Mouse (Mus musculus) heart, embryonic 11.5 days (tissue): ENCODE measurements around the gene Mrpl36. TPM values are rescaled to one million over a fixed set of nuclear protein-coding genes. Genes with fewer than 3 reads are reported as not detected.

Experiments
- ATAC-seq: fragments of 200-750 bp; cut with Nextera tagmentation; replicated peaks from 2 replicates; pipeline ENCODE4 v1.8.0; 2017; ENCODE audit warnings: moderate library complexity; ENCODE audit not compliant: insufficient number of reproducible peaks, low FRiP score, low TSS enrichment
- H3K27ac ChIP-seq: fragments of 300-500 bp; sonication (generic); 2 replicates; pipeline ENCODE4 v1.5.1; 2014; ENCODE audit warnings: mild to moderate bottlenecking, low read depth, low read length
- H3K27me3 ChIP-seq: fragments of 300-500 bp; sonication (generic); 2 replicates; pipeline ENCODE4 v1.6.1; 2014; ENCODE audit warnings: mild to moderate bottlenecking, low read length, mixed read lengths; ENCODE audit not compliant: control insufficient read depth, insufficient read depth
- H3K36me3 ChIP-seq: fragments of 300-500 bp; sonication (generic); 2 replicates; pipeline ENCODE4 v1.6.1; 2014; ENCODE audit warnings: mild to moderate bottlenecking, low read length, moderate library complexity, mixed read lengths; ENCODE audit not compliant: control insufficient read depth, insufficient read depth
- H3K4me1 ChIP-seq: fragments of 300-500 bp; sonication (generic); 2 replicates; pipeline ENCODE4 v1.6.1; 2014; ENCODE audit warnings: low read length; ENCODE audit not compliant: control insufficient read depth, insufficient read depth
- H3K4me2 ChIP-seq: fragments of 300-500 bp; sonication (generic); 2 replicates; pipeline ENCODE4 v1.6.1; 2014; ENCODE audit warnings: mild to moderate bottlenecking, moderate library complexity
- H3K4me3 ChIP-seq: fragments of 300-500 bp; sonication (generic); 2 replicates; pipeline ENCODE4 v1.5.1; 2014; ENCODE audit warnings: low read depth, low read length
- H3K9ac ChIP-seq: fragments of 300-500 bp; sonication (generic); 2 replicates; pipeline ENCODE4 v1.6.1; 2014; ENCODE audit warnings: mild to moderate bottlenecking, low read depth, low read length, moderate library complexity
- H3K9me3 ChIP-seq: fragments of 300-500 bp; sonication (generic); replicated peaks from 2 replicates; pipeline ENCODE4 v1.6.1; 2016; ENCODE audit warnings: low read length; ENCODE audit not compliant: control insufficient read depth
- whole genome bisulfite sequencing: fragments of 180-500 bp; shearing (Covaris S2); extraction: QIAGEN DNeasy Blood & Tissue Kit; methylation state at CpG from one replicate; pipeline ENCODE4 v1.1.7; 2014; ENCODE audit not compliant: insufficient replicate concordance; 5-methylcytosine and 5-hydroxymethylcytosine counted together
- polyA plus RNA-seq: library from polyadenylated mRNA; unstranded; fragments of >200 nt; fragmentation: Nextera tagmentation; extraction: Ambion mirVana; gene quantifications from 2 replicates; pipeline ENCODE4 v1.2.1, GENCODE M21; 2014

Gene Mrpl36
- polyA plus RNA-seq, 1 experiment from 2014 or later: 170 TPM

- 77% methylated on average over 9 of the region's 9 CpGs for WGBS
Measured at GRCm38 (mm10) chr13:73350741-73351140, 22.4 kb downstream of the Mrpl36 start.

GRCm38 (mm10) chr13:73351910-73352309 is 23.6 kb downstream of the Mrpl36 start:
- no peak overlapping the region for H3K9ac ChIP-seq
- H3K4me1 ChIP-seq: peaks cover 15% of the 10 kb centered on the region; the same call in 1 of the 2 replicates
- H3K27ac ChIP-seq: no peak overlapping the region
- H3K36me3 ChIP-seq: no peaks in the 10 kb centered on the region
- ATAC-seq: no peak
- H3K27me3 ChIP-seq: no peaks in the 10 kb centered on the region
- H3K4me2 ChIP-seq: no peak overlapping the region
- H3K4me3 ChIP-seq: no peak overlapping the region
- H3K9me3 ChIP-seq: no peaks in the 10 kb centered on the region
- WGBS: 65% methylated on average over 3 of the region's 3 CpGs

More at GRCm38 (mm10) chr13:73350741-73351140, 22.4 kb downstream of the Mrpl36 start:
- peaks cover 10% of the 10 kb centered on the region; the same call in 1 of the 2 replicates for H3K4me1 ChIP-seq
- H3K36me3 ChIP-seq: no peaks in the 10 kb centered on the region
- ATAC-seq: no peak
- H3K9me3 ChIP-seq: no peaks in the 10 kb centered on the region
- H3K27me3 ChIP-seq: no peaks in the 10 kb centered on the region
- no peak overlapping the region for H3K9ac ChIP-seq
- no peak overlapping the region for H3K27ac ChIP-seq
- no peak overlapping the region for H3K4me3 ChIP-seq
- no peak overlapping the region for H3K4me2 ChIP-seq

- Histone ChIP-seq H3K27me3 (no peaks in the 10 kb centered on the region), H3K36me3 (no peaks in the 10 kb centered on the region), H3K9me3 (no peaks in the 10 kb centered on the region), H3K9ac (no peak overlapping the region), H3K4me3 (no peak overlapping the region), H3K27ac (no peak overlapping the region), H3K4me2 (no peak overlapping the region), H3K4me1 (peaks cover 11% of the 10 kb centered on the region; the same call in 1 of the 2 replicates)
- no peak for ATAC-seq
Measured at GRCm38 (mm10) chr13:73352491-73352890, 24.2 kb downstream of the Mrpl36 start.

GRCm38 (mm10) chr13:73357106-73357505 is 28.8 kb downstream of the Mrpl36 start:
- Histone ChIP-seq H3K9me3 (no peaks in the 10 kb centered on the region), H3K4me1 (0 out of 2 replicates have a peak, but pooled peaks cover 8% of the 10 kb centered on the region), H3K27ac (no peak overlapping the region), H3K27me3 (no peaks in the 10 kb centered on the region), H3K9ac (no peak overlapping the region), H3K36me3 (no peaks in the 10 kb centered on the region), H3K4me3 (no peak overlapping the region), H3K4me2 (no peak overlapping the region)
- ATAC-seq: no peak
- 83% methylated on average over 3 of the region's 3 CpGs for WGBS

- H3K36me3 ChIP-seq: no peaks in the 10 kb centered on the region
- H3K9me3 ChIP-seq: no peaks in the 10 kb centered on the region
- H3K9ac ChIP-seq: no peak overlapping the region
- 57% methylated on average over 4 of the region's 4 CpGs for WGBS
- no peaks in the 10 kb centered on the region for H3K27me3 ChIP-seq
- H3K4me2 ChIP-seq: no peak overlapping the region
- no peak overlapping the region for H3K27ac ChIP-seq
- H3K4me3 ChIP-seq: no peak overlapping the region
- ATAC-seq: no peak
- no peaks in the 10 kb centered on the region for H3K4me1 ChIP-seq
Measured at GRCm38 (mm10) chr13:73373367-73373766, 45.1 kb downstream of the Mrpl36 start.

GRCm38 (mm10) chr13:73374612-73375011 is 46.3 kb downstream of the Mrpl36 start:
- Histone ChIP-seq H3K4me1 (no peaks in the 10 kb centered on the region), H3K36me3 (no peaks in the 10 kb centered on the region), H3K4me3 (no peak overlapping the region), H3K9ac (no peak overlapping the region), H3K4me2 (no peak overlapping the region), H3K9me3 (no peaks in the 10 kb centered on the region), H3K27me3 (no peaks in the 10 kb centered on the region), H3K27ac (no peak overlapping the region)
- 73% methylated on average over 2 of the region's 2 CpGs for WGBS
- ATAC-seq: no peak

GRCm38 (mm10) chr13:73377637-73378036 is 49.3 kb downstream of the Mrpl36 start:
- Histone ChIP-seq H3K9me3 (no peaks in the 10 kb centered on the region), H3K4me3 (no peak overlapping the region), H3K36me3 (no peaks in the 10 kb centered on the region), H3K27ac (no peak overlapping the region), H3K27me3 (no peaks in the 10 kb centered on the region), H3K4me1 (no peaks in the 10 kb centered on the region), H3K9ac (no peak overlapping the region), H3K4me2 (no peak overlapping the region)
- ATAC-seq: no peak
- WGBS: 82% methylated on average over 9 of the region's 9 CpGs

Other genes with a start within 250 kb of the Mrpl36 start
- gene Irx4, start 68.0 kb upstream of the Mrpl36 start, polyA plus RNA-seq: 39.2 and 45.9 TPM in 2 replicates
- gene Ndufs6, start within 50 bp of the Mrpl36 start, polyA plus RNA-seq: 545 and 546 TPM in 2 replicates
- 26.0 and 26.6 TPM in 2 replicates for gene Lpcat1, start 138.7 kb downstream of the Mrpl36 start, polyA plus RNA-seq
- 0.28 TPM in 1 of 2 replicates, not detected in the other for gene Slc6a3, start 208.2 kb downstream of the Mrpl36 start, polyA plus RNA-seq